Mouse (Mus musculus) neural tube, embryonic 13.5 days (tissue): ENCODE data around the gene Palld. TPM values are rescaled to one million over a fixed set of nuclear protein-coding genes. Genes with fewer than 3 reads are reported as not detected.

Experiments
- ATAC-seq: fragments of 200-750 bp; cut with Nextera tagmentation; 2 replicates; pipeline ENCODE4 v1.8.0; 2017; ENCODE audit warnings: low read depth, mild to moderate bottlenecking, moderate TSS enrichment, moderate library complexity
- H3K27ac ChIP-seq: fragments of 300-500 bp; sonication (generic); replicated peaks from 2 replicates; pipeline ENCODE4 v1.5.1; 2015; ENCODE audit warnings: moderate library complexity, mild to moderate bottlenecking, inconsistent platforms
- H3K27me3 ChIP-seq: fragments of 300-500 bp; sonication (generic); 2 replicates; pipeline ENCODE4 v1.6.1; 2015; ENCODE audit warnings: mild to moderate bottlenecking, inconsistent platforms
- H3K36me3 ChIP-seq: fragments of 300-500 bp; sonication (generic); 2 replicates; pipeline ENCODE4 v1.6.1; 2015; ENCODE audit warnings: mild to moderate bottlenecking, inconsistent platforms
- H3K4me1 ChIP-seq: fragments of 300-500 bp; sonication (generic); replicated peaks from 2 replicates; pipeline ENCODE4 v1.6.1; 2015; ENCODE audit warnings: inconsistent platforms
- H3K4me2 ChIP-seq: fragments of 300-500 bp; sonication (generic); 2 replicates; pipeline ENCODE4 v1.6.1; 2015; ENCODE audit warnings: inconsistent platforms, mild to moderate bottlenecking, moderate library complexity
- H3K4me3 ChIP-seq: fragments of 300-500 bp; sonication (generic); 2 replicates; pipeline ENCODE4 v1.5.1; 2015; ENCODE audit warnings: mild to moderate bottlenecking, inconsistent platforms
- H3K9ac ChIP-seq: fragments of 300-500 bp; sonication (generic); 2 replicates; pipeline ENCODE4 v1.6.1; 2015; ENCODE audit warnings: moderate library complexity, mild to moderate bottlenecking, inconsistent platforms
- H3K9me3 ChIP-seq: fragments of 300-500 bp; sonication (generic); 2 replicates; pipeline ENCODE4 v1.6.1; 2016; ENCODE audit warnings: inconsistent platforms
- WGBS: fragments of 180-500 bp; shearing (Covaris S2); methylation state at CpG from one replicate; pipeline ENCODE4 v1.1.7; 2015; 5-methylcytosine and 5-hydroxymethylcytosine counted together
- polyA plus RNA-seq: library from polyadenylated mRNA; unstranded; fragments of >200 nt; fragmentation: Nextera tagmentation; extraction: Ambion mirVana; gene quantifications from 2 replicates; pipeline ENCODE4 v1.2.1, GENCODE M21; 2015

Gene Palld
- polyA plus RNA-seq, 1 experiment from 2014 or later: 24.0 TPM

DNA sequence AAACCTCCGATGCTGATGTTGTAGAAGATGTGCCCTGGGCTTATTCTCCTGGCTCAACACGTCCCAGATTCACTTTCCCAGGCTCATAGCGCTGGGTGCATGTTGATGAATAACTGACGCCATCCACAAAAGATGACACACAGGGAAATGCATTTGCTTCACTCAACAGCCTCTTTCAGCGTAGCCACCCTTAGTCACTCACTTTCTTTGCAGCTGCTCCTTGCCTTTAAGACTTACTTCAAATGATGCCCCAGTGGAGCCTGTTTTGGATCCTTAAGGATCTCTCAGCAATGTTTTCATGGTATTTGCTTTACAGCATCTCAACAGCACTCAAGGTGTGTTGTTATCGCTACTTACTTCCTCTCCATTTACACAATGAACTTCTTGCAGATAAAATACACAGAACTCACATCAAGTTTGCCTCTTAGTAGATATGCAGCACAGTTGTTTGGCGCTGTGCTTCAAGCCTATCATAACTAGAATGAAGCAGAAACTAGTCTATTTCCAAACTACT lies 105.9 kb downstream of the Palld start:
- no peak overlapping the region for H3K27ac ChIP-seq
- no peaks in the 10 kb centered on the region for H3K36me3 ChIP-seq
- no peaks in the 10 kb centered on the region for H3K27me3 ChIP-seq
- no peaks in the 10 kb centered on the region for H3K9me3 ChIP-seq
- no peak for ATAC-seq
- no peak overlapping the region for H3K4me2 ChIP-seq
- no peak overlapping the region for H3K9ac ChIP-seq
- no peak overlapping the region for H3K4me3 ChIP-seq
- H3K4me1 ChIP-seq: no peaks in the 10 kb centered on the region
- 89% methylated on average over 7 of the region's 7 CpGs for WGBS

DNA sequence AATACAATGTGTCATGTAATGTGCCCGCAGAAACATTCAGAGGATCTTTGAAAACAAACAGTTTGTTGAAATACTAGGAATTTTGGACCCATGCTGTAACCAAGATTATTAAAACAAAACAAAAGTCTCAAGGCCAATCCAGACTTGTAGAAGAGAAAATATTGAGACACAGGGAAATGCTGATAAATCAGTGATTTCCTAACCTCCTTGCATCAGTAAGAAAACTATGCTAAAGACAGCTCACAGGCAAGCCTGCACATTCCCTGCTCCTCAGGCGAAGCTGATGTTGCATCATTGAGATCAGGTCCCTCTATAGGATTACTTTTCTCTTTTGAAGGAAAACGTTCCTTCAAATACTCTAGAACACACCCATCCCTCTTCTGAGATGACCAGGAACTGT lies 112.5 kb downstream of the Palld start:
- no peak overlapping the region for H3K4me2 ChIP-seq
- no peaks in the 10 kb centered on the region for H3K27me3 ChIP-seq
- no peak overlapping the region for H3K27ac ChIP-seq
- no peak overlapping the region for H3K4me3 ChIP-seq
- no peaks in the 10 kb centered on the region for H3K36me3 ChIP-seq
- no peak overlapping the region for H3K9ac ChIP-seq
- no peaks in the 10 kb centered on the region for H3K4me1 ChIP-seq
- ATAC-seq: no peak
- WGBS: 81% methylated on average over 3 of the region's 3 CpGs
- no peaks in the 10 kb centered on the region for H3K9me3 ChIP-seq

DNA sequence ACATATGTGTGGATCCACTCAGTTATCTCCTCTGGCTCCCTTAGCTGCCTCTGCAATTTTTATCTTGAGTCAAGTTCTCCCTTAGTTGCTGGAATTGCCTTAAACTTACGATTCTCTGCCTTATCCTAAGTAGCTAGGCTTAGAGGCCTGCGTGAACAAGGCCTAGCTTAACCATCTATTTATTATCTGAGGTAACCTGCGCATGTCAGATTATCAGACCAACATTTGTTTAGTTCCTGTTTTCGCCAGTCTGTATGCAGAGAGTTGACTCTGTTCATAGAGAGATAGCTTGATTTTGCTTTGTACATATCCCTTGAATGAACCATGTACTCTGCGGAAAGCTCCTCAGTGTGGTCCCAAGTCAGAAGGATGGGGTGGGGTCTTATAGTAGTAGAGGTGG lies 113.2 kb downstream of the Palld start:
- Histone ChIP-seq H3K4me1 (no peaks in the 10 kb centered on the region), H3K27ac (no peak overlapping the region), H3K27me3 (no peaks in the 10 kb centered on the region), H3K36me3 (no peaks in the 10 kb centered on the region), H3K9ac (no peak overlapping the region), H3K4me2 (no peak overlapping the region), H3K9me3 (no peaks in the 10 kb centered on the region), H3K4me3 (no peak overlapping the region)
- 94% methylated on average over 5 of the region's 5 CpGs for WGBS
- no peak for ATAC-seq

DNA sequence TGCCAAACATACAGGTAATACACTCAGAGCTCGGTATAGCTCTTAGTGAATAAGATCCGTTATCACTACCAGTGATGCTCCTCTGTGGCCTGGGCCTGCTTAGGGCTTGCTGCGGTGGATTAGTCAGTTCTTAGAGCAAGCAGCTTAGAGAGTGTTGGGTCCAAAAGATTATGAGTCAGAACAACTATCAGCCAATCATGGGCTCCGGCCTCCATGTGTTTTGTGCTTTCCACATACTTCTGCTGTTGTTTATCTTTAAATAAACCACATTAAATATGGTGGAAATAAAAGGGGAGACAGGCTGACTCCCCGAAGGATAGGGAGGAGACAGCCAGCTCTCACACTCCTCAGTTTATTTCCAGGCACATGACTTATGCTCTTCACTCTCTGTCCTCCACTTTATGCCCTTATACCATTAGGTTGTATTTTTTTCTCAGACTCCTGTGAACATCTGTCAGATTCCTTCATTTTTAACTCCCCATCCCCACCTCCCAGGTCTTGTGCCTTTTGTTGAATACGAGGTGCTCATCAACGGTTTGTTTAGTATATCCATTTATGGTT lies 119.5 kb downstream of the Palld start:
- Histone ChIP-seq H3K36me3 (no peaks in the 10 kb centered on the region), H3K9me3 (no peaks in the 10 kb centered on the region), H3K4me2 (no peak overlapping the region), H3K27ac (no peak overlapping the region), H3K27me3 (no peaks in the 10 kb centered on the region), H3K4me3 (no peak overlapping the region), H3K9ac (no peak overlapping the region), H3K4me1 (no peaks in the 10 kb centered on the region)
- WGBS: 81% methylated on average over 7 of the region's 7 CpGs
- ATAC-seq: no peak

DNA sequence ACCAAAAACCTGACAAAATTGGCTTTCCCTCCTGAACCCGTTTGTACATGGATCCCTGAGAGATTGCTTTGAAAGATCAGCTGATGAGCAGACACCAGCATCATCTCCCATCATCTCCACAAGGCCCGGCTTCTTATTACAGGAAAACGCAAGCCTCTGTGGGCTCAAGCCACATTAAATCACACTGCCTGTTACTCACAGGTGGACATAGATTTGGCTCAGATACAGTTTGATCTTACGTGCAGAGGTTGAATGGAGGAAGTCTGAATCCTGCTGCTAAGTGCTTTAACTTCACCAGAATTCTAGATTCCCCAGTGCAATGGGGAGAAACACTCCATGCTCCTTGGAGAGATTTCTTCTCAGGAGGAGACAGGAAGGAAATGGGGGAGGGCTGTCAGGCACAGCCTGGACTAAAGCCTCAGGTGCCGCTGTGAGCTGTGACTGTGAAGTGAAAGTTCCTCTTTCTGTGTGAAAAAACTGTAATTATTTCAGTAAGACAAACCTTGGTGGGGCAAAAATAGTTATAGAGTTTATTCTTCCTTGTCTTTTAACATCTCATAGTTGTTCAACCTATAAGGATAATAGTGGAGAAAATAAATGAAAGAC lies 121.7 kb downstream of the Palld start:
- WGBS: 78% methylated on average over 5 of the region's 5 CpGs
- H3K27me3 ChIP-seq: no peaks in the 10 kb centered on the region

DNA sequence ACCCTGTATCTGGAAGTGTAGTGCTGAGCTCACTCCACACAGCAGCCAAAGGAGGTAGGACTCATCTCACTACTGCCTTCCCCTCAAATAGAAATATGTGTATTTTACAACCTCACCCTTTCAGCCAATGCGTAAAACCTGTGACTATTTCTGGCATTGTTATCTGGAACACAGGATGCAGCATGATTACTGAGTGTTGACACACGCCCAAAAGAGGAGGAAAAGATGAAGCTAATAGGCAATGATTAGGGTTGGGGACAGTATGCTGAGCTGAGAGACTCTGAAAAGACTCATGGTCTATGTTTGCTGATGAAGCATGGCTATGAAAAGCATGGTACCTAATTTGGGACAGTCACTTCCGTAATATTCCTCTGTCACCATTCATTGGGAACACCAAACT lies 124.3 kb downstream of the Palld start:
- no peak overlapping the region for H3K4me3 ChIP-seq
- H3K27ac ChIP-seq: no peak overlapping the region
- H3K4me1 ChIP-seq: peaks cover 5% of the 10 kb centered on the region; the same call in 1 of the 2 replicates
- H3K9ac ChIP-seq: no peak overlapping the region
- no peaks in the 10 kb centered on the region for H3K9me3 ChIP-seq
- ATAC-seq: no peak
- H3K27me3 ChIP-seq: no peaks in the 10 kb centered on the region
- 89% methylated on average over 3 of the region's 3 CpGs for WGBS
- no peaks in the 10 kb centered on the region for H3K36me3 ChIP-seq
- H3K4me2 ChIP-seq: no peak overlapping the region

More for the DNA sequence above, 121.7 kb downstream of the Palld start:
- no peak for ATAC-seq
- peaks cover 5% of the 10 kb centered on the region; the same call in 1 of the 2 replicates for H3K4me1 ChIP-seq
- no peak overlapping the region for H3K4me3 ChIP-seq
- H3K27ac ChIP-seq: no peak overlapping the region
- H3K9me3 ChIP-seq: no peaks in the 10 kb centered on the region
- no peak overlapping the region for H3K9ac ChIP-seq
- H3K4me2 ChIP-seq: no peak overlapping the region
- no peaks in the 10 kb centered on the region for H3K36me3 ChIP-seq

DNA sequence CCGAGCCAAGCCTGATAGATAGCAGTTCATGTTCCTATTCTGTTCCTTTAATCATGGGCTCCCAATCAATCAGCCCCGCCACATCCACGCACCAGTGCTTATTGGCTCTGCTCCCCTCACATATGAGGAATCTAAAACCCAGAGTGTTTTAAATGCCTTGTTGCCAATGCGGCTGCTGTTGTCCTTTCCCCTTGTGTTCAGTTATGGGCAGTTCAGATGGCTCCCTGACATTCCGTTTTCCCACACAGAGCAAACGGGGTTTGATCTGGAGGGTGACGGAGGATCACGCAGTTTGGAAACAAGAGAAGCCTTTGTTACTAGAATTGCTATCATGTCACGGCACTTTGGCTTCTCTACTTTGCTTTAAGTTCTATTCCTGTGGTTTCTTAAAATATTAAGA lies 125.9 kb downstream of the Palld start:
- 57% methylated on average over 9 of the region's 9 CpGs for WGBS
- H3K4me2 ChIP-seq: no peak overlapping the region
- H3K36me3 ChIP-seq: no peaks in the 10 kb centered on the region
- no peak overlapping the region for H3K27ac ChIP-seq
- H3K4me1 ChIP-seq: peaks cover 5% of the 10 kb centered on the region; the same call in 1 of the 2 replicates
- no peak for ATAC-seq
- no peaks in the 10 kb centered on the region for H3K27me3 ChIP-seq
- H3K4me3 ChIP-seq: no peak overlapping the region
- H3K9ac ChIP-seq: no peak overlapping the region
- no peaks in the 10 kb centered on the region for H3K9me3 ChIP-seq

DNA sequence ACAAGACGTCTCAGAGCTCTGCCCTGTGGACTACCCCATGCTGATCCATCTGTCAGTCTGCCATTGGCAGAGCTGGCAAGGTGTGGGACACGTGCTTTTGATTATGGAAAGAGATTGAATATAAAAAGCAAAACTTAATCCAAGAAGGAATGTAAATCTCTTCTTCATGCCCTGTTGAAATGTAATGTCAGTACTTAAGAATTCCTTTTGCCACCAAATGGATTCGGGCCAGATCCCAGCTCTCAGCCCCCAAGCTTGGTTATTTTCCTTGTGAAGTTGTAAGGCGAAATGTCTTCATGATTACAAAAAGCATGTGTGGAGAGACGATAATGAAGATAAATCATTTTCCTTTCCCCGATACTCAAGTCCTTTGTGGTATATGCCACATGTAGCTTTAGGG lies 126.6 kb downstream of the Palld start:
- Histone ChIP-seq H3K4me2 (no peak overlapping the region), H3K9ac (no peak overlapping the region), H3K4me1 (peaks cover 5% of the 10 kb centered on the region; the same call in 1 of the 2 replicates), H3K4me3 (no peak overlapping the region), H3K27ac (no peak overlapping the region), H3K36me3 (no peaks in the 10 kb centered on the region), H3K9me3 (no peaks in the 10 kb centered on the region), H3K27me3 (no peaks in the 10 kb centered on the region)
- WGBS: 70% methylated on average over 6 of the region's 6 CpGs
- ATAC-seq: no peak

DNA sequence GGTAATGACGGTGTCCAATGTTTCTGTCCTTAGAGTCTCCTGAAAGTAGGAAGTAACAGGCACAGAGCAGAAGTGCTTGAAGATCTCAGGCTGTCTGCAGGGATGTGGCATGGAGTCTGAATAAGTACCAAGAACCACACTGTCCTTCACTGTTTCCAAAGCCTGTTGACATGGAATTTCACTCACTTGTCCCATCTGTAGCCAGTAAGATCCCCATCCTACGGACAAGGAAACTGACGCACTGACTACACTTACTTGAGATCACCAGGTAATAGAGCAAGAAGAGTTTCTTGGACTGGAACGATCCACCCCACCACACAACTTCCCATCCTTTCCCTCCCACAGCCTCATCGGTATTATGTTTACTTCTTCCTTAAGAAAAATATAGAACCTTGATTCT lies 128.3 kb downstream of the Palld start:
- Histone ChIP-seq H3K9me3 (no peaks in the 10 kb centered on the region), H3K9ac (no peak overlapping the region), H3K27me3 (no peaks in the 10 kb centered on the region), H3K27ac (no peak overlapping the region), H3K4me1 (peaks cover 5% of the 10 kb centered on the region; the same call in 1 of the 2 replicates), H3K36me3 (no peaks in the 10 kb centered on the region), H3K4me3 (no peak overlapping the region), H3K4me2 (no peak overlapping the region)
- 90% methylated on average over 5 of the region's 5 CpGs for WGBS
- ATAC-seq: no peak

DNA sequence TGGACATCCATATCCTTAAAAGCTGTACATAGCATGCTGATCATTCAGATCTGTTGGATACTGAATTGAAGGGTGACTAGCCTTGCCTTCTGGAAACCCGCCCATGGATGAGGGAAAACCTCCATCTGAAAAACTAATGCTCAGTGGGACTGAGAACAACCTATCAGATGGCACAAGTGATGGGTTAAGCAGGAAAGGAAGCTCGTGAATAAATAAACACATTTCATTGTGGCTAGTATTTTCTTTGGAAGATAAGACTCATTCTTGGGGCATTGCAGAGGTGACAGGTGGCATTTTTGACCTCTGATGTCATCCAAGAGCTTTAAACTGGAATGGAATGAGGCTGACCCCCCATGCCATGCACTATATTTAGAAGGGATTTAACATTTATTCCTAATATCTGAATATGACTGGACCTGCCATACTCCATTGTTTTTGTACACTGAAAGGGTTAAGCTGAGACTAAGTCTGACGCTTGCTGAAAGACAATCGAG lies 128.8 kb downstream of the Palld start:
- ATAC-seq: no peak
- Histone ChIP-seq H3K27ac (no peak overlapping the region), H3K4me3 (no peak overlapping the region), H3K4me1 (peaks cover 5% of the 10 kb centered on the region; the same call in 1 of the 2 replicates), H3K9me3 (no peaks in the 10 kb centered on the region), H3K4me2 (no peak overlapping the region), H3K9ac (no peak overlapping the region), H3K27me3 (no peaks in the 10 kb centered on the region), H3K36me3 (no peaks in the 10 kb centered on the region)
- 75% methylated on average over 4 of the region's 4 CpGs for WGBS

DNA sequence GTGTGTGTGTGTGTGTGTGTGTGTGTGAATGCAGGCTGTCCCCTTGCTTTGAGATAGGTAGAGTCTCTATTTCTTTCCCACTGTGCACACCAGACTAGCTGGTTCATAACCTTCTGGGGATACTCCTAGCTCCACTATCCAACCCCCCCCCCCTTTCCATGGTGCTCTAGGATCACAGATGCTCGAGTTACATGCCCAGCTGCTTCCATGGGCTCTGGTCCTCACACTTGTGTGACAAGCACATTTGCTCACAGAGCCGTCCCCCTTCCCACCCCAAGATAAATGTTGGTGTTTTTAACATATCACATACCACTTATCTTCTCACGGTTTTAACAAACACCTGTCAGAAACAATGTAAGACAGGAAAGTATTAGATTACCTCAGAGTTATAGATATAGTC lies 131.2 kb downstream of the Palld start:
- H3K9ac ChIP-seq: no peak overlapping the region
- ATAC-seq: no peak

DNA sequence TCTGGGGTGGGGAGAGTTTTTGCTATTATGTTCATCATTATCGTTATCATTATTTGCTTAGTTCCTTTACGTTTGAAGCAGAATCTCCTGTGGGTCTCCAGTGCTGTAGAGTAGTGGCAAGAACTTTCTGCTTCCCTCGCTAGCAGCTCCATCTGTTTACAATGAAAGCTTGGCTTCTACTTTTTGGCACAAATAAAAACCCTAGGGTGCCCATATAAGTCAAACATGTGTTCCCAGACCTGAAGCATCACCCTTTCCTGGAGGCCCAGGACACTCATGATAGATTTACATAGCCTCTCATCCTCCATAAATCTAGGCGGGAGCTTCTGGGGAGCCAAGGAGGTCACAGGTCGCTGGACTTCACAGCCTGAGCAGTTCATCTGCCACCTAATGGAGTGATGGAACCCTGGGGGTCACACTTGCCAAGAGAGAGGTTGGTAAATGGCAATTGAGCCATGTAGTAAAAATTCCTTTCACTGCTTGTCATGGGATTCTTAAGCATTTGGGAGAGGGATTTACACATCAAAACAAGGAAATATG lies 133.1 kb downstream of the Palld start:
- Histone ChIP-seq H3K36me3 (no peaks in the 10 kb centered on the region), H3K9ac (no peak overlapping the region), H3K4me1 (no peaks in the 10 kb centered on the region), H3K9me3 (no peaks in the 10 kb centered on the region), H3K4me3 (no peak overlapping the region), H3K4me2 (no peak overlapping the region), H3K27ac (no peak overlapping the region), H3K27me3 (no peaks in the 10 kb centered on the region)
- no peak for ATAC-seq
- 50% methylated on average over 5 of the region's 5 CpGs for WGBS

More for the DNA sequence above, 131.2 kb downstream of the Palld start:
- no peak overlapping the region for H3K4me3 ChIP-seq
- no peak overlapping the region for H3K27ac ChIP-seq
- WGBS: 71% methylated on average over 3 of the region's 3 CpGs
- H3K4me2 ChIP-seq: no peak overlapping the region
- no peaks in the 10 kb centered on the region for H3K9me3 ChIP-seq
- H3K36me3 ChIP-seq: no peaks in the 10 kb centered on the region
- peaks cover 2% of the 10 kb centered on the region; the same call in 1 of the 2 replicates for H3K4me1 ChIP-seq
- no peaks in the 10 kb centered on the region for H3K27me3 ChIP-seq
